Mouse (Mus musculus): ENCODE data around the gene Rangap1. TPM values are rescaled to one million over a fixed set of nuclear protein-coding genes. Genes with fewer than 3 reads are reported as not detected.

Gene Rangap1
- total and polyA plus RNA-seq, 3 experiments, result 128 to 207 (median 180) TPM

DNA sequence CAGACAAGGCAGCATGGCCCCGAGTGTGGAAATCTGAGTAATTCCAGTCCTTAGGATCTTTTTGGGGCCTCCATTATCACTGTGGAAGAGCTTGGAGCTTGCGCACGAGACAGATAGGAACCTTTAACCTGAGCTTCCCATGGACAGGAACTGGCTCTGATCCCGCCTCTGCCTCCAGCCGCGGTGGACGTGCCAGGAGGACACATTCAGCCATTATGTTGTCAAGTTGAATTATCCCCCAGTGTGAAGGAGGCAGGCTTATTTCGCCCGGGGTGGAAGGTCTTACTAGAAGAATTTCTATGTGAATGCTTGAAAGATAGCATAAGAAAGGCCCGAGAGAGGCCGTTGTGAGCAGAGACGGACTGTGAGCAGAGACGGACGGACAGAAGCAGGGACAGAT lies 4.4 kb upstream of the Rangap1 start:
- dilution Hi-C loops (cut with MboI; ENCODE audit: extremely low pct_ligation_motif_present, extremely low pct_unique_long_range_greater_than_20kb, low sequenced_read_pairs) (no loop called here), in situ Hi-C loops (cut with MboI; ENCODE audit: low pct_ligation_motif_present, low pct_unique_long_range_greater_than_20kb, low sequenced_read_pairs) (no loop called here)
- no peak overlapping the region for H3K9ac ChIP-seq (ENCODE audit: insufficient read depth, low read depth)
- H3K27ac ChIP-seq (ENCODE audit: insufficient read depth, low read depth), result no peak overlapping the region
- peaks cover 0 to 27% of the 10 kb centered on the region in 2 experiments for H3K36me3 ChIP-seq (replicated peaks in 1 of 2; ENCODE audit: control insufficient read depth in 1 of 2, insufficient read depth in 1 of 2, low read length in 1 of 2)
- H3K4me3 ChIP-seq (replicated peaks in 1 of 3; ENCODE audit: low read depth in 2 of 3, low read length in 2 of 3, poor library complexity in 1 of 3), result no peak overlapping the region
- TF ChIP-seq E2F4 (IDR thresholded peaks at IDR 0.05; ENCODE audit: insufficient replicate concordance, low read depth, low read length) (no peak), GABPA (IDR thresholded peaks at IDR 0.05; ENCODE audit: insufficient replicate concordance, low read depth, low read length) (no peak), USF2 (conservative IDR thresholded peaks at IDR 0.05; ENCODE audit: low read depth, low read length) (no peak), SIN3A (IDR thresholded peaks at IDR 0.05; ENCODE audit: low read length) (no peak), KAT2A (IDR thresholded peaks at IDR 0.05; ENCODE audit: insufficient replicate concordance, low read length) (no peak), ELF1 (IDR thresholded peaks at IDR 0.05; ENCODE audit: low read depth, low read length) (no peak), BHLHE40 (IDR thresholded peaks at IDR 0.05; ENCODE audit: low read depth, low read length) (no peak), USF1 (IDR thresholded peaks at IDR 0.05; ENCODE audit: low read depth, low read length) (no peak), ZKSCAN1 (IDR thresholded peaks at IDR 0.05; ENCODE audit: borderline replicate concordance, low read depth, low read length) (no peak), MAX (IDR thresholded peaks at IDR 0.05; ENCODE audit: low read length) (no peak), SMC3 (IDR thresholded peaks at IDR 0.05; ENCODE audit: low read depth, low read length) (no peak)
- H3K4me1 ChIP-seq (ENCODE audit: control insufficient read depth in 1 of 2, insufficient read depth in 2 of 2), result peaks cover 9 to 23% of the 10 kb centered on the region in 2 experiments; a peak in 3 of 4 replicates
- H3K9me3 ChIP-seq (replicated peaks; ENCODE audit: low read length), result no peaks in the 10 kb centered on the region
- H3K4me2 ChIP-seq (ENCODE audit: insufficient read depth, low read depth, poor library complexity, severe bottlenecking), result no peak overlapping the region
- peaks cover 22% of the 10 kb centered on the region for H3K79me2 ChIP-seq (replicated peaks; ENCODE audit: control insufficient read depth, extremely low read depth, insufficient read depth, poor library complexity, severe bottlenecking)
- DNase-seq (ENCODE audit: extremely low read depth), result no peak
- H3K27me3 ChIP-seq (replicated peaks), result no peaks in the 10 kb centered on the region

DNA sequence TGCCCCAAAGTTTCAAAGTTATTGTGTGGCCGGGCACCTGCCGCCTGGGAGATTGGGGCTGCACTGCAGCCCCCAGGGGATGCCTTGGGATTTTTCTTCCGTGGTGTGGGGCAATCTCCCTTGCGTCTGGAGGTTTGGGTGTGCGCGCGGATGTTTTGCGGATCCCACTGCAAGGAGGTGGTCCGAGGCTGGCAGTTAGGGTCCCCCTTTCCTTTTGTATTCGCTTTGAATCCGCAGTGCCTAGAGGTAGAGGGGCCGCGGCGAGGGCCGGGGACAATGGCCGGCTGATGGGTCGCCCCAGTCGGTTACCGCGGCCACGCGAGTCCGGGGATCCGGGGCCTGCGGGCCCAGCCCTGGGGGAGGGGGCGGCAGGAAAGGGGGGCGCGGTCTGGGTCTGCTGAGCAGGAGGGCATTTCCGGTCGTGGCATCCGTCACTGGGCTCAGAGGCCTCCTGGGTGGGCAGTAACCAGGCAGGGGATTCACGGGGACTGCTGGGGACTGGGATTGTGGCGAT lies 328 bp upstream of the Rangap1 start:
- no peaks in the 10 kb centered on the region for H3K27me3 ChIP-seq (replicated peaks)
- H3K27ac ChIP-seq (ENCODE audit: insufficient read depth, low read depth), result no peak overlapping the region
- H3K4me3 ChIP-seq (replicated peaks in 1 of 3; ENCODE audit: low read depth in 2 of 3, low read length in 2 of 3, poor library complexity in 1 of 3), result peak overlapping the region; percentile 69 to 79 (median 73)
- no peak for DNase-seq (ENCODE audit: extremely low read depth)
- H3K4me2 ChIP-seq (ENCODE audit: insufficient read depth, low read depth, poor library complexity, severe bottlenecking), result peak overlapping the region; percentile 21; the same call in 1 of the 2 replicates
- peak overlapping the region; percentile 94 for H3K9ac ChIP-seq (ENCODE audit: insufficient read depth, low read depth)
- peaks cover 0 to 7% of the 10 kb centered on the region in 2 experiments for H3K36me3 ChIP-seq (replicated peaks in 1 of 2; ENCODE audit: control insufficient read depth in 1 of 2, insufficient read depth in 1 of 2, low read length in 1 of 2)
- in situ Hi-C loops (cut with MboI; ENCODE audit: low pct_ligation_motif_present, low pct_unique_long_range_greater_than_20kb, low sequenced_read_pairs), result no loop called here
- dilution Hi-C loops (cut with MboI; ENCODE audit: extremely low pct_ligation_motif_present, extremely low pct_unique_long_range_greater_than_20kb, low sequenced_read_pairs), result no loop called here
- H3K9me3 ChIP-seq (replicated peaks; ENCODE audit: low read length), result no peaks in the 10 kb centered on the region
- H3K79me2 ChIP-seq (replicated peaks; ENCODE audit: control insufficient read depth, extremely low read depth, insufficient read depth, poor library complexity, severe bottlenecking), result peaks cover 22% of the 10 kb centered on the region
- TF ChIP-seq POLR2AphosphoS2 (IDR thresholded peaks at IDR 0.05; ENCODE audit: low read depth, low read length), result no peak
- TF ChIP-seq HCFC1 (IDR thresholded peaks at IDR 0.05; ENCODE audit: low read depth, low read length), result peak; percentile 54
- no peak for TF ChIP-seq ZMIZ1 (IDR thresholded peaks at IDR 0.05; ENCODE audit: low read depth, low read length)
- TF ChIP-seq RCOR1 (conservative IDR thresholded peaks at IDR 0.05; ENCODE audit: low read depth, low read length), result no peak
- TF ChIP-seq PAX5 (IDR thresholded peaks at IDR 0.05; ENCODE audit: low read length), result no peak
- no peak for TF ChIP-seq MAX (IDR thresholded peaks at IDR 0.05; ENCODE audit: low read length)
- TF ChIP-seq IRF4 (IDR thresholded peaks at IDR 0.05; ENCODE audit: low read depth, low read length), result no peak
- TF ChIP-seq CHD2 (IDR thresholded peaks at IDR 0.05; ENCODE audit: low read length), result no peak; the same call in 1 of the 2 replicates
- TF ChIP-seq MAZ (IDR thresholded peaks at IDR 0.05; ENCODE audit: low read depth, low read length), result no peak
- TF ChIP-seq CHD1 (IDR thresholded peaks at IDR 0.05; ENCODE audit: low read depth, low read length), result no peak; the same call in 1 of the 2 replicates
- TF ChIP-seq GABPA (IDR thresholded peaks at IDR 0.05; ENCODE audit: insufficient replicate concordance, low read depth, low read length), result no peak
- TF ChIP-seq USF1 (IDR thresholded peaks at IDR 0.05; ENCODE audit: low read depth, low read length), result no peak
- TF ChIP-seq EP300 (IDR thresholded peaks at IDR 0.05; ENCODE audit: low read length), result no peak
- no peak for TF ChIP-seq BHLHE40 (IDR thresholded peaks at IDR 0.05; ENCODE audit: low read depth, low read length)
- TF ChIP-seq NELFE (IDR thresholded peaks at IDR 0.05; ENCODE audit: low read depth, low read length), result no peak
- no peak for TF ChIP-seq ZC3H11A (IDR thresholded peaks at IDR 0.05; ENCODE audit: low read depth, low read length)
- no peak for TF ChIP-seq KAT2A (IDR thresholded peaks at IDR 0.05; ENCODE audit: insufficient replicate concordance, low read length)
- no peak for TF ChIP-seq RAD21 (IDR thresholded peaks at IDR 0.05; ENCODE audit: low read depth, low read length)
- TF ChIP-seq E2F4 (IDR thresholded peaks at IDR 0.05; ENCODE audit: insufficient replicate concordance, low read depth, low read length), result no peak
- TF ChIP-seq SIN3A (IDR thresholded peaks at IDR 0.05; ENCODE audit: low read length), result peak; percentile 30; the same call in 1 of the 2 replicates
- 0 out of 2 replicates have a peak, but pooled peaks have one; percentile 23 for TF ChIP-seq TCF12 (IDR thresholded peaks at IDR 0.05; ENCODE audit: low read depth, low read length)
- no peak for TF ChIP-seq JUND (conservative IDR thresholded peaks at IDR 0.05; ENCODE audit: low read depth, low read length)
- TF ChIP-seq JUN (IDR thresholded peaks at IDR 0.05; ENCODE audit: insufficient read depth, low read depth, low read length), result no peak
- no peak for TF ChIP-seq ZKSCAN1 (IDR thresholded peaks at IDR 0.05; ENCODE audit: borderline replicate concordance, low read depth, low read length)
- TF ChIP-seq POLR2A (IDR thresholded peaks at IDR 0.05; ENCODE audit: low read depth, low read length), result no peak
- TF ChIP-seq UBTF (IDR thresholded peaks at IDR 0.05; ENCODE audit: low read depth, low read length), result peak; percentile 100
- H3K4me1 ChIP-seq (ENCODE audit: control insufficient read depth in 1 of 2, insufficient read depth in 2 of 2), result peaks cover 12 to 29% of the 10 kb centered on the region in 2 experiments; a peak in 3 of 4 replicates
